Mouse (Mus musculus) CH12.LX (cell line): ENCODE results near the gene Strip1. TPM values are rescaled to one million over a fixed set of nuclear protein-coding genes. Genes with fewer than 3 reads are reported as not detected.
A peak's percentile ranks its signal among the peaks of the same experiment; 100 is the strongest.

Source experiments
- DNase-seq: peaks from one replicate; pipeline ENCODE4 v3.0.0-alpha.2; 2013; ENCODE audit errors: extremely low read depth
- H3K27ac ChIP-seq: 2 replicates; pipeline ENCODE4 v1.5.1; 2012; ENCODE audit warnings: low read depth, mild to moderate bottlenecking, control low read depth, moderate library complexity; ENCODE audit not compliant: insufficient read depth
- H3K27me3 ChIP-seq: replicated peaks from 2 replicates; pipeline ENCODE3; 2012; ENCODE audit warnings: inconsistent platforms
- H3K36me3 ChIP-seq, 2 experiments: replicated peaks in 1 of 2; 2 replicates each; pipeline versions ENCODE3 to v1.6.1; 2012; ENCODE audit warnings: inconsistent platforms in 1 of 2, low read length in 1 of 2, mild to moderate bottlenecking in 1 of 2, mixed read lengths in 1 of 2, moderate library complexity in 1 of 2; ENCODE audit not compliant: control insufficient read depth in 1 of 2, insufficient read depth in 1 of 2
- H3K4me1 ChIP-seq, 2 experiments: 2 replicates each; pipeline ENCODE4 v1.6.1; 2012; ENCODE audit warnings: inconsistent platforms in 1 of 2, moderate library complexity in 1 of 2; ENCODE audit not compliant: insufficient read depth in 2 of 2, control insufficient read depth in 1 of 2
- H3K4me2 ChIP-seq: 2 replicates; pipeline ENCODE4 v1.6.1; 2012; ENCODE audit warnings: low read depth, mild to moderate bottlenecking, control low read depth; ENCODE audit not compliant: poor library complexity, insufficient read depth, severe bottlenecking
- H3K4me3 ChIP-seq, 3 experiments: fragments of 150-350 bp in 1 of 3; sonication (generic) in 1 of 3; replicated peaks in 1 of 3; 2 replicates each; pipeline versions ENCODE3 to v1.5.1; 2011 to 2012; ENCODE audit warnings: low read depth in 2 of 3, low read length in 2 of 3, mild to moderate bottlenecking in 2 of 3, moderate library complexity in 2 of 3, control low read depth in 1 of 3, improper control_type of control experiment in 1 of 3, inconsistent platforms in 1 of 3, mixed read lengths in 1 of 3; ENCODE audit not compliant: poor library complexity in 1 of 3
- H3K79me2 ChIP-seq: replicated peaks from 2 replicates; pipeline ENCODE4 v1.6.1; 2012; ENCODE audit warnings: mild to moderate bottlenecking, moderate library complexity; ENCODE audit not compliant: control insufficient read depth, poor library complexity, insufficient read depth, severe bottlenecking; ENCODE audit errors: extremely low read depth
- H3K9ac ChIP-seq: 2 replicates; pipeline ENCODE4 v1.6.1; 2012; ENCODE audit warnings: low read depth, mild to moderate bottlenecking, control low read depth, moderate library complexity; ENCODE audit not compliant: insufficient read depth
- H3K9me3 ChIP-seq: replicated peaks from 2 replicates; pipeline ENCODE3; 2012; ENCODE audit warnings: low read length, inconsistent platforms, mixed read lengths
- BHLHE40 ChIP-seq: IDR thresholded peaks from 2 replicates; pipeline ENCODE4 v1.6.1; 2011; ENCODE audit warnings: mild to moderate bottlenecking, low read depth, low read length, improper control_type of control experiment
- CHD1 ChIP-seq: IDR thresholded peaks from 2 replicates; pipeline ENCODE4 v1.6.1; 2012; ENCODE audit warnings: low read depth, low read length, improper control_type of control experiment, inconsistent platforms
- CTCF ChIP-seq, 2 experiments: IDR thresholded peaks in 1 of 2; conservative IDR thresholded peaks in 1 of 2; 2 replicates each; pipeline ENCODE4 v1.5.1; 2011 to 2012; ENCODE audit warnings: low read depth in 2 of 2, low read length in 2 of 2, improper control_type of control experiment in 1 of 2, inconsistent platforms in 1 of 2, mild to moderate bottlenecking in 1 of 2, moderate library complexity in 1 of 2
- EP300 ChIP-seq: IDR thresholded peaks from 2 replicates; pipeline ENCODE4 v1.6.1; 2011; ENCODE audit warnings: low read length, improper control_type of control experiment
- JUND ChIP-seq: conservative IDR thresholded peaks from 2 replicates; pipeline ENCODE4 v1.6.1; 2011; ENCODE audit warnings: low read depth, low read length, improper control_type of control experiment
- KAT2A ChIP-seq: IDR thresholded peaks from 2 replicates; pipeline ENCODE4 v1.6.1; 2012; ENCODE audit warnings: low read length, improper control_type of control experiment, inconsistent platforms; ENCODE audit not compliant: insufficient replicate concordance
- MAZ ChIP-seq: IDR thresholded peaks from 2 replicates; pipeline ENCODE4 v1.6.1; 2012; ENCODE audit warnings: low read depth, mild to moderate bottlenecking, inconsistent platforms, low read length, improper control_type of control experiment, moderate library complexity
- MEF2A ChIP-seq: IDR thresholded peaks from 2 replicates; pipeline ENCODE4 v1.6.1; 2014; ENCODE audit warnings: low read depth, mild to moderate bottlenecking, inconsistent platforms, low read length, improper control_type of control experiment, borderline replicate concordance
- MXI1 ChIP-seq: IDR thresholded peaks from 2 replicates; pipeline ENCODE4 v1.6.1; 2011; ENCODE audit warnings: mild to moderate bottlenecking, low read depth, low read length, improper control_type of control experiment
- NRF1 ChIP-seq: IDR thresholded peaks from 2 replicates; pipeline ENCODE4 v1.6.1; 2014; ENCODE audit warnings: low read depth, mild to moderate bottlenecking, inconsistent platforms, low read length, improper control_type of control experiment, moderate library complexity
- RAD21 ChIP-seq: IDR thresholded peaks from 2 replicates; pipeline ENCODE4 v1.6.1; 2011; ENCODE audit warnings: low read depth, mild to moderate bottlenecking, low read length, improper control_type of control experiment, moderate library complexity
- SMC3 ChIP-seq: IDR thresholded peaks from 2 replicates; pipeline ENCODE4 v1.6.1; 2011; ENCODE audit warnings: low read depth, low read length, improper control_type of control experiment
- TBP ChIP-seq: conservative IDR thresholded peaks from 2 replicates; pipeline ENCODE4 v1.6.1; 2011; ENCODE audit warnings: low read depth, low read length, improper control_type of control experiment
- USF1 ChIP-seq: IDR thresholded peaks from 2 replicates; pipeline ENCODE4 v1.6.1; 2014; ENCODE audit warnings: low read depth, mild to moderate bottlenecking, inconsistent platforms, low read length, improper control_type of control experiment
- USF2 ChIP-seq: conservative IDR thresholded peaks from 2 replicates; pipeline ENCODE4 v1.6.1; 2011; ENCODE audit warnings: low read depth, low read length, improper control_type of control experiment
- ZC3H11A ChIP-seq: IDR thresholded peaks from 2 replicates; pipeline ENCODE4 v1.6.1; 2012; ENCODE audit warnings: low read depth, mild to moderate bottlenecking, inconsistent platforms, low read length, improper control_type of control experiment
- dilution Hi-C: fragments of 300-500 bp; cut with MboI; formaldehyde crosslinking; loops from 2 replicates; pipeline ENCODE4 v1.14.3; 2020; ENCODE audit warnings: low sequenced_read_pairs; ENCODE audit not compliant: extremely low pct_unique_long_range_greater_than_20kb, extremely low pct_ligation_motif_present
- in situ Hi-C: fragments of 300-500 bp; cut with MboI; formaldehyde crosslinking; loops from 3 replicates; pipeline ENCODE4 v1.14.3; 2019; ENCODE audit warnings: low sequenced_read_pairs, low pct_ligation_motif_present, low pct_unique_long_range_greater_than_20kb, mixed read lengths
- polyA plus RNA-seq: library from polyadenylated mRNA; unstranded; fragments of >175 nt; gene quantifications from 2 replicates; pipeline ENCODE4 v1.2.1, GENCODE M21; 2012; ENCODE audit warnings: low read depth; ENCODE audit not compliant: insufficient read length
- total RNA-seq, 2 experiments: library from RNA; depleted of rRNA; stranded (reverse); fragments of 300-350 nt in 1 of 2; fragments of >200 nt in 1 of 2; gene quantifications; 2 replicates each; pipeline ENCODE4 v1.2.3; 2012 to 2014

Gene Strip1
- total and polyA plus RNA-seq, 3 experiments = 18.4 to 28.2 (median 27.0) TPM

DNA sequence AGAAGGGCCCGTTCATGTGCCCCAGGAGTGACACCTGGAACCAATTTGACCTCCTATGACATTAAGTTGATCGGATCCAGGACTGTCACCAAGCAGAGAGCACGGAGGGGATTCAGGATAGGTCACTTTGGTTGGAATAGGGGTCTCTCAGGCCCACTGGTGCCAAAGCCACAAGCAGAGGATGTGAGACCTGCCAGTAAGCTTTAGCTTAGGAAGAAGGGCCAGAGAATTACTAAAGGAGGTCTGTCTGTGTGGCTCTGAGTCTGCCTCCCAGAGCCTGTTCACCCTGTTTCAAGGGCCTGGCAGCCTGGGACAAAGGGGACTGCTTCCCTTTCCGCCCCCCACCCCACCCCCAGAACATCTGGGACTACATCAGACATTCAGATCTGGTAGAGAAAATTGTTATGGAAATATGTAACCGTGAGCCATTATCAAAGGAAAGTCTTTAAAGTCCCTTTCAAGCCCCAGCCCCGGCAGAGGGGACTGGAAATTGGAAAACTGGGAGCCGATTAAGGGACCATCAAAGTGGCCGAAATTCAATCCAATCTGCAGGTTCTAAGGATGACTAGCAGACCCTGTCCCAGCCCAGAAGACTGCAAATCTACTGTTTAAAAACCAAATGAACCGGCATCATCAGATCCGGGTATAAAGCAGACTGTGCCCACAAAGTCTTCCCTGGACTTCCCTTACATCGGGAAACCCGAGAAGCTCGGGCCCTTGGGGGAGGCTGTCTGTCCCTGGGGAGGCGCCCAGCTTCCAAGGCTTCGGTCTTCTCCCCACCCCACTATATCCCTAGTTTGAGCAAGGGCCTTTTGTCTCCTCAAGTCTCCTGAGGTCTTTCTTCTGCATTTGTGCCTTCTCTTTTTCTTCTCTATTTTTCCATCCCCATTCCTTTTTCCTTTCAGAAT, 50.1 kb downstream of the Strip1 start:
- no peaks in the 10 kb centered on the region for H3K9me3 ChIP-seq
- no peak overlapping the region for H3K4me2 ChIP-seq
- dilution Hi-C loops = no loop called here
- no peak overlapping the region for H3K4me3 ChIP-seq
- no peaks in the 10 kb centered on the region for H3K36me3 ChIP-seq
- H3K79me2 ChIP-seq = no peaks in the 10 kb centered on the region
- DNase-seq = no peak
- no peak overlapping the region for H3K27ac ChIP-seq
- TF ChIP-seq CTCF (conservative IDR thresholded peaks at IDR 0.05 in 1 of 2, IDR thresholded peaks at IDR 0.05 in 1 of 2; ENCODE audit: low read depth in 2 of 2, low read length in 2 of 2) = no peak
- no peak for TF ChIP-seq MAZ
- no peak for TF ChIP-seq SMC3
- no peak for TF ChIP-seq TBP
- TF ChIP-seq EP300 = no peak
- no peak for TF ChIP-seq NRF1
- H3K4me1 ChIP-seq = peaks cover 2 to 29% of the 10 kb centered on the region in 2 experiments; a peak in 3 of 4 replicates
- in situ Hi-C loops = no loop called here
- peaks cover 2% of the 10 kb centered on the region for H3K27me3 ChIP-seq
- no peak overlapping the region for H3K9ac ChIP-seq

DNA sequence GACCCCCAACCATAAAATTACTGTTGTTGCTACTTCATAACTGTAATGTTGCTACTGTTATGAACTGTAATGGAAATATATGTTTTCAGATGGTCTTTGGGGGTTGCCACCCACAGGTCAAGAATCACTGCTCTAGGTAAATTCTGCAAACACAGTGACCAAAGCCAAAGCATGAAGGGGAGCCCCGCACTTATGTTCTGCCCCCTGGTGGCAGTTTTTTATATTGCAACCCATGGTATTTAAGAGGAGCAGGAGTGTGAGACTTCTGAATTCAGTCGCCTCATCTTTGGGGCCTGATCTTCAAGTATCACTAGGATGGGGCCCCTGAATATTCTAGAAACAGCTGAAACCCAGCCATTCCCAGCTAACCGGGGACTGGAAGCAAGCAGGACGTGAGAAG, 52.0 kb downstream of the Strip1 start:
- Histone ChIP-seq H3K36me3 (no peaks in the 10 kb centered on the region), H3K4me3 (no peak overlapping the region), H3K4me1 (peaks cover 2 to 27% of the 10 kb centered on the region in 2 experiments; a peak in 3 of 4 replicates), H3K9me3 (no peaks in the 10 kb centered on the region), H3K27me3 (peaks cover 2% of the 10 kb centered on the region), H3K27ac (no peak overlapping the region), H3K4me2 (no peak overlapping the region), H3K79me2 (no peaks in the 10 kb centered on the region), H3K9ac (no peak overlapping the region)
- dilution Hi-C loops = no loop called here
- in situ Hi-C loops = loop anchor here (5.0 kb wide), 1 partner anchor 33 kb away; no protein-coding TSS in a partner anchor
- DNase-seq = peak; percentile 71
- TF ChIP-seq RAD21 (peak; percentile 46), BHLHE40 (no peak), NRF1 (no peak), ZC3H11A (no peak), CTCF (conservative IDR thresholded peaks at IDR 0.05 in 1 of 2, IDR thresholded peaks at IDR 0.05 in 1 of 2; ENCODE audit: low read depth in 2 of 2, low read length in 2 of 2) (peak; percentile 43 to 80; a peak in 3 of 4 replicates), SMC3 (peak; percentile 83)

DNA sequence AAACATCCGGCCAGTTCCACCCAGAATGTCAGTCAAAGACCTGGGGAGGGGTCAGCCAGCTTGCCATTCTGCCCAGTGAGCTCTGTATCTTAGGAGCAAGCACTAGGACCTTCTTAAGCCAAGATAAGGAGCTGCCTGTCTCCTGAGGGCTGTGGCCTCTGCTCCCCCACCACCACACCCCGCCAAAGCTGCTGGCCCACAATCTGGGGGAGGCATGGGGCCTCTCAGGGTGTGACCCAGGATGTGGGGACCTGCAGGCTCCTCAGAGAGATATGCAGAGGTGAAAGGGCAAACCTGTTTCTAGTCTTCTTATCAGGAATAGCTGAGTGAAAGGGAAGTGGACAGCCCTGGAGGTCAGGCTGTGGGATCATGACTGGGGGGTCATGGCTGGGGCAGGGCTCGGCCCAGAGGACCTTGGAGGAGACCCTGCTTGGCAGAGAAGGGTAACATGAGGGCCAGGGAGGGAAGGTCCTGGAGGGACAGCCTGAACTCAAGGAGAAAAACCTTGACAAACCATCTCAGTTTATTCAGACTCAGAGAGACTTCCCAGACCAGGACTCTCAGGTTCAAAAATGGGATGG, 53.6 kb downstream of the Strip1 start:
- peaks cover 2% of the 10 kb centered on the region for H3K27me3 ChIP-seq
- dilution Hi-C loops (no loop called here), in situ Hi-C loops (loop anchor here (5.0 kb wide), 1 partner anchor 34 kb away; no protein-coding TSS in a partner anchor)
- no peaks in the 10 kb centered on the region for H3K79me2 ChIP-seq
- H3K4me2 ChIP-seq = no peak overlapping the region
- no peak overlapping the region for H3K4me3 ChIP-seq
- H3K36me3 ChIP-seq = no peaks in the 10 kb centered on the region
- no peak overlapping the region for H3K9ac ChIP-seq
- DNase-seq = peak; percentile 8
- H3K27ac ChIP-seq = no peak overlapping the region
- TF ChIP-seq USF1 = no peak
- no peak for TF ChIP-seq USF2
- no peak for TF ChIP-seq MEF2A
- no peak for TF ChIP-seq CHD1
- no peak for TF ChIP-seq JUND
- TF ChIP-seq MXI1 = no peak
- TF ChIP-seq NRF1 = no peak
- TF ChIP-seq KAT2A = no peak
- no peaks in the 10 kb centered on the region for H3K9me3 ChIP-seq
- H3K4me1 ChIP-seq = peaks cover 2 to 27% of the 10 kb centered on the region in 2 experiments; a peak in 3 of 4 replicates
